Mouse (Mus musculus) gastrocnemius, postnatal 14 days (tissue): ENCODE results near the gene Col6a1. TPM values are rescaled to one million over a fixed set of nuclear protein-coding genes. Genes with fewer than 3 reads are reported as not detected.
"Not testable (repeated sequence)": the region's sequence is repeated elsewhere in the genome, so short reads cannot be mapped to it uniquely, and the experiment has no call there.

Source experiments
- DNase-seq: peaks from one replicate; pipeline ENCODE4 v3.0.0; 2021; ENCODE audit warnings: mixed read lengths
- intact Hi-C: fragments of 180-260 bp; cut with DNase I; formaldehyde crosslinking; loops from one replicate; pipeline ENCODE4 v1.15.1; 2025; ENCODE audit warnings: low total_unique reads
- long read RNA-seq, 2 experiments: library from polyadenylated mRNA; stranded (forward); transcript quantifications; one replicate each; pipeline ENCODE4 v2.0.0; 2021
- total RNA-seq, 2 experiments: library from RNA; stranded (reverse); gene quantifications; 2 replicates each; pipeline ENCODE4 v1.2.3; 2021

Gene Col6a1
- total RNA-seq, result 100 to 1,000 TPM; 223 to 260 TPM
- long read RNA-seq, experiment 1, partial matches to known transcripts, result 77 of 206 reads
- long read RNA-seq, experiment 1, other reads (novel, unspliced or antisense), result 129 of 206 reads
- long read RNA-seq, experiment 2, partial matches to known transcripts, result 64 of 213 reads
- long read RNA-seq, experiment 2, other reads (novel, unspliced or antisense), result 149 of 213 reads

DNA sequence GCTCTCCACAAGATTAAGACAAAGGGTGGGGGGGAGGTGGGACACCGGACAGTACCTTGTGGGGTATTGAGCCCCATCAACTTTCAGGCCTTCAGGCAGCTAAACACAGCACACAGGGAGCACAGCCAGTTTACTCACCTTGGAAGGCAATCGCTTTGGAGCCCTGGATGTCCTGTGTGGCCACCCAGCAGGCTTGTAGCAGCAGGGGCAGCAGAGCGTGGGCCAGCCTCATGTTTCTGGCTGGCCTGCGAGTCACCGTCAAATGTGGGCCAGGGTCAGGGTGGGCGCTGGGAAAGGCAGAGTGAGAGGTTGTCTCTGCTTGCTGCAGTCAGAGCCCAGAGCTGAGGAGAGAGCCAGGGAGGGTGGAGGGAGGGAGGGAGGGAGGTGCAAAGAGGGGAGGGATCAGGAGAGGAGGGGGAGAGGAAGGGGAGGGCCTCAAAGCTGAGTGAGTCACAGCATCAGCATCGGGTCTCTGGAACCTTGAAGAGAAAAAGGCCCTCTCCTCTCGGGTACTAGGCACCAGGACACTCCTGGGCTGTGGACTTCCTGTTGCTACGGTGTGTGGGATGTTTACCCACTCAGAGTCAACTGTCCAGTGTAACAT, at the start of gene Col6a1:
Gene Col6a1, minus strand, starts transcription at position 487 of the 604 bp plus-strand sequence.
- intact Hi-C loops, result loop anchor here (2.0 kb wide), 1 partner anchor 103 kb away; the partner anchor contains the start of gene Col6a2
- peak; percentile 58 for DNase-seq

DNA sequence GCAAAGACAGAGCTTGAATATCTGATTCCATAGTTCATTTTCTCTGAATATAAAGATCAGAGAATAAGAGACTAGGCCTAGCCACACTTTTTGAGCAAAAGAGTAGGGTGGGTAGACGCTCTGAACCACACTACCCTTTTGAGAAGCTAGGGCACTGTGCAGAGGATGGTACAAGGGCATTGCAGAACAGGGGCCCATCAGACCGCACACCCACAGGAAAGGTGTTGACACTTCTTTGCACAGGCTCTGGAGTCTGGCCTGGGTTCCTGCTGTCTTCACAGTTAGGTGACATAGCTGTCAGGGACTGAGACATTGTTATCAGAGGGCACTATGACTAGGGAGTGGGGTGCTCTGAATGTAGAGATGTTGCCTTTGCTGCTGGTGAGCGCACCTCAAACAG, 45.7 kb upstream of the Col6a1 start:
- no peak for DNase-seq
- intact Hi-C loops, result no loop called here

DNA sequence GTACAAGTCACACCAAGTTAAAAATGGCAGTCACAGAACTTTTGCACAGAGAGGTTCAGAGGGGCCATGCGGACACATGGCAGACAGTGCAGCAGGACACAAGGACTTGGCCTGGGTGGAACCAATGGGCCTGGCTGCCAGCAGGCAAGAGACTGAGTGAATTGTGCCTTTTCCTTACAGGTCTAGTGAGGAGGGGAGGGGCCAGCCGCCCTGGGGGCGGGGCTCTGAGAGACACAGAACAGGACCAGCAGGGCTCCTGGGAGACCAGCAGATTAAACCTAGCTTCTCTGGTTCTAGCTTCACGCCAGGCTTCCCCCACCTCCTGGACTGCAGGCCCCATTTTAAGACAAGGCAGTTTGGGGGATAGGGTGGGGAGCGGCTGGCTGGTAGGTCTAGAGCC, 45.1 kb upstream of the Col6a1 start:
- no peak for DNase-seq
- intact Hi-C loops, result no loop called here

DNA sequence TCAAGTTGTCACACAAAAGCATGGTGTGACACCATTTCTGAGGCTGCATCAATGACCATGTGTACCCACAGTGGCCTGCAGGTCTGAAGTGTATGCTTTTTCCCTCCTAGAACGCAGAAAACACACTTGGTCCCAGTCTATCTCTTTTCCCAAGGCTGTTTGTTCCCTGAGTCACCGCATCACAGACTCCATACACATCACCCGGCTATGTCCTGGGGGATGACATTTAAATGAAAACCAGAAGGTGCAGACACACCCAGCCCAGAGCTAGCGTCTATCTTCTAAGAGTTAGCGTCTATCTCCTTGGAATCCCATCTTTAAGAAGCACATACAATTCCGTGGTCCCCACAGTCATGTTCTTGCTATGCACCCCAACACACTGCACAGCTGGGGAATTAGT, 43.6 kb upstream of the Col6a1 start:
- intact Hi-C loops, result no loop called here
- DNase-seq, result no peak

DNA sequence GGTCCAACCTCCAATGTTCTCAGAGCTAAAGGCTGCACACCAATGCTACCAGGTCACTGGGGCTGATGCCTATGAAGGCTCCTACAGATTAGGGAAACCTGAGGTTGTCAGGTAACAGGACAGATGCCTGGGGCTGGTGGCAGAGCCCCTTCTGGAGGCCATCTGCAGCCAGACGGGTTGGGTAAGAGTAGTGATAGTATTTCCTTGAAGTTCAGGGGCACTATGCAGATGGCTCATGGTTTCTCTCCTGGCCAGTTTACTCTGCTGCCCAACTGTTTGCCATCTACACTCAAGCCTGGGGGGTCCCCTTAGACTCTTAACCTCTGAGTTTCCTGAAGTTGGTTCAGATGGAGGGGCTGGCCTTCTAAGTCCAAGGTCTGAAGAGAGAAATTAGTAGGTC, 40.2 kb upstream of the Col6a1 start:
- intact Hi-C loops, result no loop called here
- no peak for DNase-seq

DNA sequence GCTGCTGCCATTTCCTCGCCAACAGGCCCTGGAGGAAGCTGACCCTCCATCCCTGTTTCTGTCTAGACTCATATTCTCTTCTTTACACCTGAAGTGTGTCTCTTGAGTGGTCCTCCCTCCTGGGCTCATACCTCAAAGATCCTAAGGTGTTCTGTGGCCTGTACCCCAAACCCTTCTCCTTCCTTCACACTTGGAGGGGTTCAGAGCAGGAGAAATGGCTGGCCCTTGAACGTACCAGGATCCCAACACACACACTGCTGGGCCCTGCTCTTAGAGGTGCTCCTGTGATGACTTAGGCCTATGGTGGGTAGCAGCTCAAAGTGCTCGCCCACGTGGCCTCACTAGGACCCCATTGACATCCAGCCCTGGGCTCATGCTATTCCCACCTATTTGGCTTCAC, 39.0 kb upstream of the Col6a1 start:
- DNase-seq, result no peak

DNA sequence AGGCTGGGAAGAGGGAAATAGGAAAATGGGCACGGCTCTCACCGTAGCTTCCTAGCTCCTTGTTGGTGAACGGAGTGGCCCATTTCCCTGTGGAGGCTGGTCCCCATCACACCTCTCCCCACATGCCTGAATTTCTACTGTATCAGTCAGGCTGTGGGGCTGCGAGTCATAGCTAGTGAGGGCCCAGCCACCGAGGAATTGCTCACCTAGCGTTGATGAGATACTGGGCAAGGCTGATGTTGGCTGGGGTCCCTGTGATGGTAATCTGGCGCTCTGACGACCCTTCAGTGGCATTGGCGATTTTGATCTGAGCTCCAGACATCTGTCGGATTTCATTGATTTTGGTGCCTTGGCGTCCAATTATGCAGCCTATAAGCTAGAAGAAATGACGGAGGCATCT, 37.0 kb upstream of the Col6a1 start:
- intact Hi-C loops, result no loop called here
- DNase-seq, result no peak

More for the DNA sequence above, 39.0 kb upstream of the Col6a1 start:
- intact Hi-C loops, result no loop called here

DNA sequence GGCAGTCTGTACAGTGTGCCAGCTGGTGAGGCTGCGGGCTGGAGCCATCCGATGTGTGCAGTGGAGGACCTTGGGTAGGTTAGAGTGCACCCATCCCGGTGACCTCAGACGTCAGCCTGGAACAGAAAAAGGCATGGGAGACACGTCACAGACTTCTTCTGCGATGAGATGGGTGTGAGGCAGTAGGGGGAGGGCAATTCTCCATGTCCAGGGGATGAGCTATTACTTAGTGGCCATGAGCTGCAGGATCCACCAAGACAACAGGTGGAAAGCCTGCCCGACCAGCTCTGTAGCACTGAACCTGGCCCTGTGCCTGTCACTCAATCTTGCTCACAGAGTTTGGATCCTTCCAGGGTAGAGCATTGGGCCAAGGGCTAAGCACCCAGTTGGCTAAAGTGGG, 36.4 kb upstream of the Col6a1 start:
- no peak for DNase-seq
- intact Hi-C loops, result no loop called here

DNA sequence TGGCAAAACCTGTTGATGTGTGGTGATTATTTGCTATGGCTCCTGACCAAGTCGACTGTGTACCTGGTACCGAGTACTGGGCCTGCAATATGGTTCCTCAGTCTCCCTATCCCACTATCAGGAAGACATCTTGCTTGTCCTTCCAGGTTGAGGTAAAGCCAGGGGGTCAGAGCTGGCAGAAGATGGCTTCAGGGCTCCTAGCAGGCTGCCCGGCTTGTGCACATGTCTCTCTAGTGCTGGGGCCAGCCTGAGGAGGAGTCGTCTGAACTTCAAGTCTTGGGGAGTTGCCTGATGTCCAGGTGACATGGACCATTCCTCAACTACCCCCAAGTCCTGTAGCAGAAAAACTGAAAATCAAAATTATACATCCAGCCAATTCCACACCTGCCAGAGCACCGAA, 33.9 kb upstream of the Col6a1 start:
- intact Hi-C loops, result no loop called here
- no peak for DNase-seq

DNA sequence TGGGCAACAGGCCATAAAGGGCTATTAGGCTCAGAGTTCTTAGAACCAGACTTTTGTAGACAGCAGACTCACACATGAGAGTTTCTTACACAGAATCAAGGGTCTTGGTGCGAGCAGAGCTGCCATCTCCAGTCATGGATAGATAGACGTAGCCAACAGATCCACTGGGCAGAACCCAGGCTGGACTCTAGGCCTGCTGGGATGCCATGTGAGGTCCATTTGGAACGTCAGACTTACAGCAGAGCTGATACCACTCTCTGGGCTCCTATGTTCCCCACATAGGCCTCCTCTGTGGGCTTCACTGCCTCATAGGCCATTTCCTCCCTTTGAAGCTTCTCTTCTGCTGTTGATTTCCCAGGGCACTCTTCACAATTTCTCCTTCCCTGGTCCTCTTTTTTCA, 27.7 kb upstream of the Col6a1 start:
- intact Hi-C loops, result no loop called here
- DNase-seq, result no peak

DNA sequence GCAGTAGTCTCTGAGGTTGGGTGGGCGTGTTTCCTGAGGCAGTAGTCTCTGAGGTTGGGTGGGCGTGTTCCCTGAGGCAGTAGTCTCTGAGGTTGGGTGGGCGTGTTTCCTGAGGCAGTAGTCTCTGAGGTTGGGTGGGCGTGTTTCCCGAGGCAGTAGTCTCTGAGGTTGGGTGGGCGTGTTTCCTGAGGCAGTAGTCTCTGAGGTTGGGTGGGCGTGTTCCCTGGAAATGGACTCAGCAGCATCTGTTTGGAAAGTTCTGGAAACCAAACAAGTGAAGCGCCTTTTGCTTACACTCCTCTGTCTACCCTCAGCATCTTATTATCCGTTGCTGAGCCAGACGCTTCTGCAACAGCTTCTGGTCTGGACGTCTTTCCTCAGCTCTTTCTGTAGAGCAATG, 18.3 kb upstream of the Col6a1 start:
- intact Hi-C loops, result not testable (repeated sequence)

DNA sequence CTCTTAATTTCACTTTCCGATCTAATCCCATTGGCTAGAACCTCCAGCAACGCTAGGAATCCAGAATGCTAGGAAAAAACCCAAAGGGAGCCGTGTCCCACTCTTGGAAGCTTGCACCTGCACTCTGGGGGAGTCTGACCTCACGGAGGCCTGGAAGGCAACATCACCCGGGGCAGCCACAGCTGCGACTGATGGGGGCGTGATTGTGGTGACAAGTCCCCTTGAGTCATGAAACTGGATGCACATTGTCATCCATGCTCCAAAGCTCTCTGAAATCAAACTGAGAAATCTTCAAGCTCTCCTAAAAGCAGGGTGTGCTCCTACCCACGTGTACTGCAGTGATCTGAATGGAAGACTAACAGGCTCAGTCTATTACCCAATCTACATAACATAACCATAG, 10.8 kb upstream of the Col6a1 start:
- intact Hi-C loops, result loop anchor here (5.0 to 10.0 kb wide), 2 partner anchors 184 to 282 kb away; no protein-coding TSS in a partner anchor
- DNase-seq, result no peak

More for the DNA sequence above, 18.3 kb upstream of the Col6a1 start:
- DNase-seq, result not testable (repeated sequence)

DNA sequence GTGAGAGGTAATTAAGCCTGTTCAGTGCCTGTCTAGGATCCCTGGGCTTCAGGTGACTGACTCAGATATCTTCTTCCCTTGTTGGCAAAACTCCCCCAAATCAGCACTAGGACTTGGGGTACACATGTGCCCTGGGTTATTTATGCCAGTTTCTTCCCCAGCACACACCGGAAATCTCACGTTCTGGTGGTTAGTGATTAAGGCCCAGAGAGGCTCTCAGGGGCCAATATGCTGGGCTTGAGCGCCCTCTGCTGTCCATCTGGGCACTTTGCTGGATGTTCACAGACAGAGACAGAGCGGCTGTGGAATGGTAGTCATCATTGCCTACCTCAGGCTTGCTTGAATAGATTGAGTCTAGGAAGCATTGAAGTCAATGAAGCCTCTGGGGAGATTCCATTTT, 9.0 kb upstream of the Col6a1 start:
- DNase-seq, result peak; percentile 77
- intact Hi-C loops, result loop anchor here (5.0 to 10.0 kb wide), 2 partner anchors 183 to 280 kb away; no protein-coding TSS in a partner anchor

DNA sequence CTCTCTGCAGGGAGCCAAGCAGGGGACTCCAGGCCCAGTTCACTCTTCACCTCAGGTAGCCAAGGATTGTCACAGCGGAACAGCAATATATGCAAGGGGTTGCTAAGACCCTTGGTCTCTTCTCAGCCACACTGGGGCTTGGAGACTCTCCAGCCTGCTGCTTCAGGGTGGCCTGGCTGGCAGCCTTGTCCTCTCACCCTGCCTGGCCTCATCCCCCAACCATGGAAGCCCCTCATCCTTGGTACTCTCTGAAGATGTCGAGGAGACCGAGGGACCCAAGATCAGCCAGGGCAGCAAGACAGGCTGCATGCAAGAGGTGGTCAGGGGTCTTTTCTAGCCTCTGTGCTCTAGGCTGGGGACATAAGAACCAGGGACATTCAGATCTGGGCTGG, 7.7 kb upstream of the Col6a1 start:
- intact Hi-C loops, result loop anchor here (10.0 kb wide), 1 partner anchor 279 kb away; no protein-coding TSS in a partner anchor
- DNase-seq, result no peak

DNA sequence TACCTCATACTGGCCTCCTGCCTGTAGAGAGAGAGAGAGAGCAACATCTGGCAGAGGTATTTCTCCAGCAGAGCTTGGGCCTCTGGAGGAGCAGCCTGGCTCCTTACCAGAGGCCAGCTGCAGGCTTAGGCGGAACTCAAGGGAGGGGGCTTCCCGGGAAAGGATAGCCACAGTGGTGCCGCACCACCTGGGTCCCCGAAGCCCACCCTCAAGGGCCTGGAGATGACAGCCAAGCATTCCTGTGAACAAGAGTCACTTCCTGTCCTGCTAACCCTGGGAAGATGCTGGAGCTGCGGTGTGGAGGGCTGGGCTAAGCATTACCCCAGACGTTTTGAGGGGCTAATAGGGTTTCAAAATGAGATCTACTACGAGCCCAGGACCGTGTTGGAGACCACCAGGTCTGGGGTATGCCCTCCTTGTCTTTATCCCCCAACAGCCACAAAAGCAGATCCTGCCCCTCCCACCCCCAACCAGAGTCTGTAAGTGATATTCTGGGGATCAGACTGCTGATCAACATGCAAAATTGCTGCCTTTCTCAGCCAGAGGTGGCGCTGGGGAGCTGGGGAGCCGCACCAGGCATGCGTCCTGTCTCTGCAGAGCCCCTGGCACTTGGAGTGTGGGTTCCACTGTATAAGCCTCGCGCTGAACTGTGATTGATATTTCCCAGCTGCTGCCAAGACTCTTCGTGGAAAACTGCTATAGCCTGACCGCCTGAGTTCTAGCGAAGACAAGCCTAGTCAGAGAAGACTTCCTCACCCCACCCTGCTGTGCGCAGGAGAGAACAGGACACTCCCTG, 7.1 kb upstream of the Col6a1 start:
- peak; percentile 89 for DNase-seq
- intact Hi-C loops, result loop anchor here (10.0 kb wide), 1 partner anchor 278 kb away; no protein-coding TSS in a partner anchor

DNA sequence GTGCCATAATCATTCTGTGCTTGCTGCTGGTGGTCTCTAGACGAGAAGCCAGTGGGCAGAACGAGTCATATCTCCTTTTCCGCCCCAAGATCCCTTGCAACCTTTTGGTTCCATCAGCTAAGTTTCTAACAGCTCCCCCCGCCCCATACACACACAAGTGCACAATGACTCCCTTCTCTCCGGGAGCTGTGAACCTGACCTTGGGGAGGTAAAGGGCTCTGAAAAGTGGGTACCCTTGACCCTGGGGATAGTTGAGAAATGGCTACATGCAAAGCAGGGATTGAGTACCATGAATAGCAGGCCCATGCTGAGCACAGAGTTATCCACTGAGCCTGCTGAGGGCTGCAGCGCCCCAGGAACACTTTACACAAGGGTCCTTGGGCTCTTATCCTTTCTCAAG, 6.4 kb upstream of the Col6a1 start:
- DNase-seq, result no peak
- intact Hi-C loops, result loop anchor here (10.0 kb wide), 1 partner anchor 278 kb away; no protein-coding TSS in a partner anchor

DNA sequence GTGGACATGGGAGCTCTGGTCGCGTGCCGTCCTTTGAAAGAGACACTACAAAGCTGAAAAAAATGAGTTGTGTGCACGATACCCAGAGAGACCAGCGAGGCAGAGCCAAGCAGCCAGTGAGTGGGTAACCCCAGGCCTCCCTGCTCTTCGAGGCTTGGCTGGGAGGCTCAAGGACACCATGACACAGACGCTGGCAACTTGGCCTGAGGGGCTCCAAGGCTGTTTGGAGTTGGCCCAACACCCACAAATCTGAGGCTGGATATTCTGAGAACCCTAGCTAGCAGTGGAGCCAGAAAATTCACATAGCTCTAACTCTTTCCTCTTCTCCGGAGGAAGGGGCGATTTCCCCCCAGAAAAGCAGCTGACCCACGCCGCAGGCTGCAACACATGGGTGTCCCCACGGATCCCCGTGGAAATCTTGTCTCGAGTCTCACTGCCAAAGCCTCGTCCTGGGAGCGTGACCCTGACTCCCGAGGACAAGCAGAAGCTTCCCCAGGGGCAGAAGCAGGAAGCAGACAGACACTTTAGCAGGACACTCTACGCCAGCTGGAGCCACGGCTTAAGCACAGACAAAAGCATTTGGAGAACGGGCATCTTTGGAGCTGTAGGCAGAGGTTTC, 5.8 kb upstream of the Col6a1 start:
- peak; percentile 64 for DNase-seq
- intact Hi-C loops, result loop anchor here (10.0 kb wide), 1 partner anchor 277 kb away; no protein-coding TSS in a partner anchor

DNA sequence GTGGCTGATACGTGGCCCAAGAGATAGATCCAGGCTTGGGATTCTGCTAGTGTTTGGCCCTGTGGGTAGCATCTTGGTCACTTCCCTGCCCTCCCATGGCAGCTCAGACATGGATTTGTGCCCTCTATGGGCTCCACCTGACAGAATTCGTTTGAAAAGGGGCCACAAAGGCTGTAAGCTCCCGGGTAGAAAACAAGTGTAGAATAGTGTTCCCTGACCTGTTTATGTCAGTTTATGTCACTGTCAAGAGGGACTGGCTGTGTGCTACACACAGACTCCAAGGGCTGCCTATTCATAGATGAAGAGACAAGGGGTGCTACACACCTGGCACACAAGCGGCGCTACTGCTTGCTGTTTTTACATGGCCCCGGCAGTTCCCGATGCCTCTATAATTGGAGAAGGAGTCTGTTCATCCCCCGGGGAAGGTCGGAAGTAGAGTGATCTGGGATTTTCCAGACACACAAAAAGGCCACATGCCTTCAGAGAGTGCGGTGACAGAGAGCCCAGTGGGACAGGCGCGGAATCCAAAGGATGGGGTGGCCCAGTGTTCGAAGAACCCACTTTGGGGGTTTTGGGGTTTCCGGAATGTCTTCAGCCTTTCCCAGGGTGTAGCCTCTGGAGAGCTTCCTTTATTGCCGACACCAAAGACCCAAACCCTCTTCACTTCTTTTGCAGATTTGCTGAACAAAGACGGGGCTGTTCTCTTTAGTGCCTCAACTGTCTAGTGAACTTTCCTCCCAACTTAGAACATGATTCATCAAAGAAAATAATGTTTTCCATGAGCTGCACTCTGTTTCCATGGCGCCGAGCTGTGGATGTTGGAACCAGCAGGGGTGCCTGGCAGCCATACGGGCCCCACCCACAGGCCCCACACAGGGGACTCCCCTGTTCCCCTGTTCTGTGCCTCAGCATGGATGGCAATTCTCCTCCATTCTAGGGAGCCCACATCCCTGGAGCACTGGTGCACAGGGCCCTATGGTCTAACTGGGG, 4.0 kb upstream of the Col6a1 start:
- intact Hi-C loops, result loop anchor here (10.0 kb wide), 1 partner anchor 275 kb away; no protein-coding TSS in a partner anchor
- DNase-seq, result peak; percentile 65

DNA sequence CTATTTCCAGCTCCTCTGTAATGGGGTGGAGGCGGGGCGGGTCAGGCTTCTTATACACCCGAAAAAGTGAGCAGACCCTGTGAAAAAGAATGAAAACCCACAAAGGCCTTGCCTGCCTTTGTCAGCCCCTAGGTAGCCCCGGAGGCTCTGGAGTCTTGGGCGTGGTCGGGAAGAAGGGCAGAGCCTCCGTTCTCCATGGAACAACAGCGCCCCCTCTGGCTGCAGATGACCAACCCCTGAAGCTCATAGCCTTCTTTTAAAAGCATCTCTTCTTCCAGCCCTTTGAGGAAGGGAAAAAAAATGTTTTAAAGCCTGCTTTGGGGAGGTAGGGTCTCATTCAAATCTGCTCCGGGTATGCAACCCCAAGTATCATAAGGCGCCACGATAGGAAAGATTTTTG, 2.4 kb upstream of the Col6a1 start:
- intact Hi-C loops, result no loop called here
- peak; percentile 92 for DNase-seq
